Mouse (Mus musculus) embryo, embryonic 10 days (tissue): ENCODE data around the gene Fam83f.

Experiments
- DNase-seq: peaks from one replicate; pipeline ENCODE4 v3.0.0-alpha.2; 2015; ENCODE audit warnings: low spot score

The Fam83f gene

GRCm38 (mm10) chr15:80671295-80672252, at the start of gene Fam83f:
Fam83f (plus strand) TSS chr15:80671847.
- DNase-seq: peak; percentile 56

- DNase-seq: no peak
Observed at GRCm38 (mm10) chr15:80623171-80623837, 48.3 kb upstream of the Fam83f start.

GRCm38 (mm10) chr15:80626472-80626871, 45.2 kb upstream of the Fam83f start:
- DNase-seq: no peak

- DNase-seq: no peak
Observed at GRCm38 (mm10) chr15:80630147-80630546, 41.5 kb upstream of the Fam83f start.

- no peak for DNase-seq
Observed at GRCm38 (mm10) chr15:80630711-80631110, 40.9 kb upstream of the Fam83f start.

GRCm38 (mm10) chr15:80631311-80631710, 40.3 kb upstream of the Fam83f start:
- DNase-seq: no peak

GRCm38 (mm10) chr15:80632280-80632893, 39.3 kb upstream of the Fam83f start:
- DNase-seq: no peak

GRCm38 (mm10) chr15:80634391-80635193, 37.1 kb upstream of the Fam83f start:
- DNase-seq: peak; percentile 64

- DNase-seq: no peak
Observed at GRCm38 (mm10) chr15:80636757-80637372, 34.8 kb upstream of the Fam83f start.

GRCm38 (mm10) chr15:80639071-80639702, 32.5 kb upstream of the Fam83f start:
- DNase-seq: peak; percentile 15

GRCm38 (mm10) chr15:80639874-80640273, 31.8 kb upstream of the Fam83f start:
- DNase-seq: no peak

- DNase-seq: no peak
Observed at GRCm38 (mm10) chr15:80641702-80642435, 29.8 kb upstream of the Fam83f start.

- no peak for DNase-seq
Observed at GRCm38 (mm10) chr15:80645006-80645797, 26.4 kb upstream of the Fam83f start.

GRCm38 (mm10) chr15:80648977-80649606, 22.6 kb upstream of the Fam83f start:
- no peak for DNase-seq

- no peak for DNase-seq
Observed at GRCm38 (mm10) chr15:80650412-80650811, 21.2 kb upstream of the Fam83f start.

GRCm38 (mm10) chr15:80653865-80654264, 17.8 kb upstream of the Fam83f start:
- DNase-seq: no peak

GRCm38 (mm10) chr15:80658815-80659471, 12.7 kb upstream of the Fam83f start:
- DNase-seq: peak; percentile 32

- no peak for DNase-seq
Observed at GRCm38 (mm10) chr15:80660963-80661362, 10.7 kb upstream of the Fam83f start.
